Mouse (Mus musculus): ENCODE results near the gene Zfp316. TPM values are rescaled to one million over a fixed set of nuclear protein-coding genes. Genes with fewer than 3 reads are reported as not detected.

The Zfp316 gene
- polyA plus RNA-seq, 1 experiment from 2014 or later = 2.2 TPM

GRCm38 (mm10) chr5:143308825-143309224, 39.0 kb upstream of the Zfp316 start:
- Histone ChIP-seq H3K4me2 (replicated peaks; ENCODE audit: low read depth, low read length) (no peak overlapping the region), H3K4me3 (ENCODE audit: low read length) (no peak overlapping the region), H3K36me3 (ENCODE audit: control insufficient read depth, insufficient read depth, low read length) (peaks cover 82% of the 10 kb centered on the region), H3K4me1 (ENCODE audit: control insufficient read depth, insufficient read depth, low read length) (peaks cover 6% of the 10 kb centered on the region), H3K27ac (ENCODE audit: low read depth, low read length) (no peak overlapping the region), H3K9me3 (ENCODE audit: control insufficient read depth, low read length) (no peaks in the 10 kb centered on the region), H3K9ac (ENCODE audit: low read depth, low read length) (no peak overlapping the region), H3K27me3 (ENCODE audit: control insufficient read depth, insufficient read depth, low read length) (no peaks in the 10 kb centered on the region)
- no peak for ATAC-seq (ENCODE audit: low FRiP score, low TSS enrichment)
- 92% methylated on average over 5 of the region's 5 CpGs for WGBS

GRCm38 (mm10) chr5:143304251-143304650, 34.4 kb upstream of the Zfp316 start:
- no peak overlapping the region for H3K4me2 ChIP-seq (replicated peaks; ENCODE audit: low read depth, low read length)
- no peak overlapping the region for H3K9ac ChIP-seq (ENCODE audit: low read depth, low read length)
- no peak overlapping the region for H3K27ac ChIP-seq (ENCODE audit: low read depth, low read length)
- no peak overlapping the region for H3K4me3 ChIP-seq (ENCODE audit: low read length)
- ATAC-seq (ENCODE audit: low FRiP score, low TSS enrichment) = no peak
- peaks cover 82% of the 10 kb centered on the region for H3K36me3 ChIP-seq (ENCODE audit: control insufficient read depth, insufficient read depth, low read length)
- H3K27me3 ChIP-seq (ENCODE audit: control insufficient read depth, insufficient read depth, low read length) = no peaks in the 10 kb centered on the region
- no peaks in the 10 kb centered on the region for H3K9me3 ChIP-seq (ENCODE audit: control insufficient read depth, low read length)
- H3K4me1 ChIP-seq (ENCODE audit: control insufficient read depth, insufficient read depth, low read length) = no peaks in the 10 kb centered on the region
- 81% methylated on average over 7 of the region's 7 CpGs for WGBS

DNA sequence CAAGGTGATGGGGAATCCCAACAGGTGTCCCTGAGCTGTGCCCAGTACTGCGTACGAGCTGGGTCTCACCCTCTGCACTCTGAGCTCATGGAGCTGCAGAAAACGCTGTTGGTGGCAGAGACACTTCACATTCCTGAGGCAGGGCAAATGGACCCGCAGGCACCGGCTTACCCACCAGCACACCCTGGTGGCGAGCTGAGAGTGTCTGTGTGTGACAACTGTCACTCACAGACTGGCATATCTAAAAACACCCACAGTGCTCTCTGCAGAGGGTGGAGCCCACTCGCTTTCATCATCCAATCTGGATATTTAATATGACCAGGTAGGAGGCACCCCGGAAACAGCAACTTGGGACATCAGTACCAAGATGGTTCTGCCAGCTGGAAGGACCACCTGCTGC, 31.5 kb upstream of the Zfp316 start:
- Histone ChIP-seq H3K4me2 (replicated peaks; ENCODE audit: low read depth, low read length) (no peak overlapping the region), H3K9me3 (ENCODE audit: control insufficient read depth, low read length) (no peaks in the 10 kb centered on the region), H3K36me3 (ENCODE audit: control insufficient read depth, insufficient read depth, low read length) (peaks cover 53% of the 10 kb centered on the region), H3K4me3 (ENCODE audit: low read length) (no peak overlapping the region), H3K4me1 (ENCODE audit: control insufficient read depth, insufficient read depth, low read length) (no peaks in the 10 kb centered on the region), H3K27ac (ENCODE audit: low read depth, low read length) (no peak overlapping the region), H3K9ac (ENCODE audit: low read depth, low read length) (no peak overlapping the region), H3K27me3 (ENCODE audit: control insufficient read depth, insufficient read depth, low read length) (no peaks in the 10 kb centered on the region)
- no peak for ATAC-seq (ENCODE audit: low FRiP score, low TSS enrichment)
- WGBS = 75% methylated on average over 8 of the region's 8 CpGs

- WGBS = 94% methylated on average over 4 of the region's 4 CpGs
- Histone ChIP-seq H3K27ac (ENCODE audit: low read depth, low read length) (no peak overlapping the region), H3K4me1 (ENCODE audit: control insufficient read depth, insufficient read depth, low read length) (no peaks in the 10 kb centered on the region), H3K9ac (ENCODE audit: low read depth, low read length) (no peak overlapping the region), H3K36me3 (ENCODE audit: control insufficient read depth, insufficient read depth, low read length) (peaks cover 37% of the 10 kb centered on the region), H3K4me2 (replicated peaks; ENCODE audit: low read depth, low read length) (no peak overlapping the region), H3K27me3 (ENCODE audit: control insufficient read depth, insufficient read depth, low read length) (no peaks in the 10 kb centered on the region), H3K9me3 (ENCODE audit: control insufficient read depth, low read length) (no peaks in the 10 kb centered on the region; the same call in 1 of the 2 replicates), H3K4me3 (ENCODE audit: low read length) (no peak overlapping the region)
- ATAC-seq (ENCODE audit: low FRiP score, low TSS enrichment) = no peak
Measured at GRCm38 (mm10) chr5:143299686-143300085, 29.9 kb upstream of the Zfp316 start.

DNA sequence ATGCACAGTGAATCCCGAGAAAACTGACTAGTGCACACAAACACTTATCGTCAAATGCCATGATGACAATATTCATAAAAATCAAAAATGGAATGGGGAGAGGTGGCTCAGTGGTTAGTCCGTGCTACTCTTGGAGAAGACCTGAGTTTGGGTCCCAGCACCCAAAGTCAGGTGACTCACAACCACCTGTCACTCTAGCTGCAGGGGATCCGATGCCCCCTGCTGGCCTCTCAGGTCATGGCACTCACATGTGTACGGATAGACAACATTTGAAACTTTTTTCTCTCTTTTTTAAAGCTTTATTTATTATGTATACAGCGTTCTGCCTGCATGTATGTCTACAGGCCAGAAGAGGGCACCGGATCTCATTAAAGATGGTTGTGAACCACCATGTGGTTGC, 28.6 kb upstream of the Zfp316 start:
- H3K36me3 ChIP-seq (ENCODE audit: control insufficient read depth, insufficient read depth, low read length) = peaks cover 35% of the 10 kb centered on the region
- H3K27ac ChIP-seq (ENCODE audit: low read depth, low read length) = no peak overlapping the region
- peaks cover 5% of the 10 kb centered on the region; the same call in 1 of the 2 replicates for H3K4me1 ChIP-seq (ENCODE audit: control insufficient read depth, insufficient read depth, low read length)
- no peak overlapping the region for H3K4me2 ChIP-seq (replicated peaks; ENCODE audit: low read depth, low read length)
- H3K9me3 ChIP-seq (ENCODE audit: control insufficient read depth, low read length) = no peaks in the 10 kb centered on the region; the same call in 1 of the 2 replicates
- no peak for ATAC-seq (ENCODE audit: low FRiP score, low TSS enrichment)
- no peak overlapping the region for H3K4me3 ChIP-seq (ENCODE audit: low read length)
- peaks cover 11% of the 10 kb centered on the region for H3K27me3 ChIP-seq (ENCODE audit: control insufficient read depth, insufficient read depth, low read length)
- H3K9ac ChIP-seq (ENCODE audit: low read depth, low read length) = no peak overlapping the region
- WGBS = 95% methylated on average over 7 of the region's 7 CpGs

DNA sequence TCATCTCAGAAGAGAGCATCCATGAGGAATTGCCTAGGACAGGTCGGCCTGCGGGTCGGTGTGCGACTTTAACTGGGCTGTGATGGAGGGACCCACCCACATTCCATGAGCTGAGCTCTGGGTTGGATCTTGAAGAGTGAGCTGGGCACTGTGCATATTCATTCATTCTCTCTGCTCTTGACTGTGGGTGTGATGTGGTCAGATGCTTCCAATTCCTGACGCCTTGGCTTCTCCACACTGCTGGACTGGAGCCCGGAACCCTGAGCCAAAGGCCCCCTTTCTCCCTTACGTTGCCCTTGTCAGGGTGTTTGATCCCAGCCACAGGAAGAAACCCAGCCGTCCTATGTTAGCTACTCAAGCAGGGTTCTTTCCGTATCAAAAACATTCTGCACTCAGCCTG, 28.2 kb upstream of the Zfp316 start:
- no peak overlapping the region for H3K9ac ChIP-seq (ENCODE audit: low read depth, low read length)
- H3K4me1 ChIP-seq (ENCODE audit: control insufficient read depth, insufficient read depth, low read length) = peaks cover 9% of the 10 kb centered on the region; the same call in 1 of the 2 replicates
- H3K9me3 ChIP-seq (ENCODE audit: control insufficient read depth, low read length) = no peaks in the 10 kb centered on the region; the same call in 1 of the 2 replicates
- peaks cover 15% of the 10 kb centered on the region for H3K27me3 ChIP-seq (ENCODE audit: control insufficient read depth, insufficient read depth, low read length)
- 89% methylated on average over 9 of the region's 9 CpGs for WGBS
- no peak overlapping the region for H3K4me3 ChIP-seq (ENCODE audit: low read length)
- H3K4me2 ChIP-seq (replicated peaks; ENCODE audit: low read depth, low read length) = no peak overlapping the region
- no peak overlapping the region for H3K27ac ChIP-seq (ENCODE audit: low read depth, low read length)
- peaks cover 31% of the 10 kb centered on the region for H3K36me3 ChIP-seq (ENCODE audit: control insufficient read depth, insufficient read depth, low read length)
- ATAC-seq (ENCODE audit: low FRiP score, low TSS enrichment) = no peak

DNA sequence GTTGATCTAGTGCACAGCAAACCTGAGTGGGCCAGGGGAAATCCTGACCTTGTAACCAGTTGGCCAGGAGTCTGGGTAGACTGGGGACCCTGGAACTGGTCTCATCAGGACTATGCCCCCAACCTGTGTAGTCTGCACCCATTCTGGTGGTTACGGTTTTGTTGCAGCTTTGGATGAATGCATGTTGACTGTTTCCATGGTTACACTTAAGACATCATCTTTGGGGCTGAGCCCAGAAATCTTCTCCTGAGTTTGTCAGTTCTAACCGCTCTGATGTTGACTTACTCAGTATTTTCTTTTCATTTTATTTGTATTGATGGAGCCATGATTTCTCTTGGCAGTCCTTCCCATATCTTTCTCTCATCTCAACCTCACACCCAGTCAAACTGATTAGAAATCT, 25.5 kb upstream of the Zfp316 start:
- no peak overlapping the region for H3K27ac ChIP-seq (ENCODE audit: low read depth, low read length)
- no peaks in the 10 kb centered on the region; the same call in 1 of the 2 replicates for H3K9me3 ChIP-seq (ENCODE audit: control insufficient read depth, low read length)
- H3K9ac ChIP-seq (ENCODE audit: low read depth, low read length) = no peak overlapping the region
- 97% methylated on average over 2 of the region's 2 CpGs for WGBS
- H3K4me1 ChIP-seq (ENCODE audit: control insufficient read depth, insufficient read depth, low read length) = peaks cover 14% of the 10 kb centered on the region; the same call in 1 of the 2 replicates
- no peak overlapping the region for H3K4me3 ChIP-seq (ENCODE audit: low read length)
- H3K4me2 ChIP-seq (replicated peaks; ENCODE audit: low read depth, low read length) = no peak overlapping the region
- H3K36me3 ChIP-seq (ENCODE audit: control insufficient read depth, insufficient read depth, low read length) = peaks cover 6% of the 10 kb centered on the region
- ATAC-seq (ENCODE audit: low FRiP score, low TSS enrichment) = no peak
- H3K27me3 ChIP-seq (ENCODE audit: control insufficient read depth, insufficient read depth, low read length) = peaks cover 31% of the 10 kb centered on the region

GRCm38 (mm10) chr5:143294862-143295261, 25.0 kb upstream of the Zfp316 start:
- Histone ChIP-seq H3K4me1 (ENCODE audit: control insufficient read depth, insufficient read depth, low read length) (peaks cover 14% of the 10 kb centered on the region; the same call in 1 of the 2 replicates), H3K4me2 (replicated peaks; ENCODE audit: low read depth, low read length) (no peak overlapping the region), H3K27me3 (ENCODE audit: control insufficient read depth, insufficient read depth, low read length) (peaks cover 31% of the 10 kb centered on the region), H3K36me3 (ENCODE audit: control insufficient read depth, insufficient read depth, low read length) (peaks cover 1% of the 10 kb centered on the region), H3K27ac (ENCODE audit: low read depth, low read length) (no peak overlapping the region), H3K4me3 (ENCODE audit: low read length) (no peak overlapping the region), H3K9me3 (ENCODE audit: control insufficient read depth, low read length) (no peaks in the 10 kb centered on the region; the same call in 1 of the 2 replicates), H3K9ac (ENCODE audit: low read depth, low read length) (no peak overlapping the region)
- WGBS = 83% methylated on average over 3 of the region's 3 CpGs
- no peak for ATAC-seq (ENCODE audit: low FRiP score, low TSS enrichment)

DNA sequence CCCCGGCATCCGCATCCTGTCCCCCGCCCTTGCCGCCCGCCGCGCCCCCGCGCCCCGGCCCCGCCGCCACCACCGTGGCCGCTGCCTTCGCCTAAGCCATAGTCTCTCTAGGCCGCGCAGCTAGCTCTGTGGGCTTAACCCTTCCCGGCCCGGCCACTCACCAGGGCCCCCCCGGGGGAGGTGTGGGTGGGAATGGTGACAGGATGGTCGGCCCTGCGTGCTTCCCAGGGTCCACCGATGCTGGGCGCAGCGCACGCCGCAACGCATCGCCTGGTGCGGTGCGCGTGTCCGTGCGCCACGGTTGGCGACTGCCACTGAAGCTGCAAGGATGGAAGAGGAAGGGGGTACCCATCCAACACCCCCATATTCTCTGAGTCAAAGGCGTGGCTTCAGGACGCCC, 23.6 kb upstream of the Zfp316 start, which contains the start of gene Zfp853:
Gene Zfp853 (minus strand): TSS at position 220 of the 400 bp plus-strand sequence.
- no peaks in the 10 kb centered on the region; the same call in 1 of the 2 replicates for H3K9me3 ChIP-seq (ENCODE audit: control insufficient read depth, low read length)
- H3K27ac ChIP-seq (ENCODE audit: low read depth, low read length) = no peak within 1 kb of the TSS
- H3K4me2 ChIP-seq (replicated peaks; ENCODE audit: low read depth, low read length) = peak within 1 kb of the TSS; percentile 98
- H3K9ac ChIP-seq (ENCODE audit: low read depth, low read length) = peak within 1 kb of the TSS; percentile 63
- WGBS = 4% methylated on average over 34 of the region's 38 CpGs
- peak within 1 kb of the TSS; percentile 59 for H3K4me3 ChIP-seq (ENCODE audit: low read length)
- no peaks in the 10 kb centered on the region for H3K36me3 ChIP-seq (ENCODE audit: control insufficient read depth, insufficient read depth, low read length)
- peaks cover 14% of the 10 kb centered on the region; the same call in 1 of the 2 replicates for H3K4me1 ChIP-seq (ENCODE audit: control insufficient read depth, insufficient read depth, low read length)
- H3K27me3 ChIP-seq (ENCODE audit: control insufficient read depth, insufficient read depth, low read length) = peaks cover 46% of the 10 kb centered on the region
- ATAC-seq (ENCODE audit: low FRiP score, low TSS enrichment) = no peak
